Mouse (Mus musculus): ENCODE results near the gene Nek5. TPM values are rescaled to one million over a fixed set of nuclear protein-coding genes. Genes with fewer than 3 reads are reported as not detected.

Nek5 gene
- polyA plus RNA-seq, 1 experiment from 2014 or later, result 0.44 TPM

- 77% methylated on average over 9 of the region's 9 CpGs for WGBS
- Histone ChIP-seq H3K4me2 (no peak overlapping the region), H3K27ac (replicated peaks) (no peak overlapping the region), H3K4me3 (no peak overlapping the region), H3K36me3 (no peaks in the 10 kb centered on the region), H3K9ac (no peak overlapping the region), H3K4me1 (peaks cover 3% of the 10 kb centered on the region), H3K27me3 (replicated peaks) (no peaks in the 10 kb centered on the region), H3K9me3 (no peaks in the 10 kb centered on the region)
- no peak for ATAC-seq (ENCODE audit: extremely low read depth, insufficient number of reproducible peaks, low FRiP score, low TSS enrichment)
These were observed 45.4 kb downstream of the Nek5 start for GRCm38 (mm10) chr8:22079313-22080007.

DNA sequence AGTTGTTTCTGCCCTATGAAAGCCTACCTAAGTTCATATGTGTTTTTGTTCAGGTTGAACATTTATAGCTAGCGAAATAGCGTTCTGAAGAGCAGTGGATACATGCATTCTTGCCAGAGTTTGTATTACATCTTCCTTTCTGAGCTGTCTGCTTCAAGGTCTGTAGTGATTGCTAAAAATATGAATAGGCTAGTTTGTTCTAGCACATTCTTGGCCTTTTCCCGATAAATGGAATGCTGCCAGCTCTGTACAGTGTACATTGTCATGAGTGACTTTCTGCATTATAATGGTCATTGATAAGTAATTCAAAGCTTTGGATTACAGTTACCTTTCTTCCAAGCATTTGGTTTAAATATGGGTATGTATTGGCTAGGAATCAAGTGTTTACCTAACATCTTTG is 63.7 kb downstream of the Nek5 start:
- H3K36me3 ChIP-seq, result peaks cover 42% of the 10 kb centered on the region
- peak overlapping the region; percentile 83 for H3K9ac ChIP-seq
- H3K4me2 ChIP-seq, result peak overlapping the region; percentile 84
- WGBS, result 2% methylated on average over 3 of the region's 3 CpGs
- H3K27me3 ChIP-seq (replicated peaks), result peaks cover 27% of the 10 kb centered on the region
- H3K9me3 ChIP-seq, result no peaks in the 10 kb centered on the region
- H3K4me3 ChIP-seq, result peak overlapping the region; percentile 75
- peaks cover 6% of the 10 kb centered on the region for H3K4me1 ChIP-seq
- no peak for ATAC-seq (ENCODE audit: extremely low read depth, insufficient number of reproducible peaks, low FRiP score, low TSS enrichment)
- no peak overlapping the region for H3K27ac ChIP-seq (replicated peaks)

DNA sequence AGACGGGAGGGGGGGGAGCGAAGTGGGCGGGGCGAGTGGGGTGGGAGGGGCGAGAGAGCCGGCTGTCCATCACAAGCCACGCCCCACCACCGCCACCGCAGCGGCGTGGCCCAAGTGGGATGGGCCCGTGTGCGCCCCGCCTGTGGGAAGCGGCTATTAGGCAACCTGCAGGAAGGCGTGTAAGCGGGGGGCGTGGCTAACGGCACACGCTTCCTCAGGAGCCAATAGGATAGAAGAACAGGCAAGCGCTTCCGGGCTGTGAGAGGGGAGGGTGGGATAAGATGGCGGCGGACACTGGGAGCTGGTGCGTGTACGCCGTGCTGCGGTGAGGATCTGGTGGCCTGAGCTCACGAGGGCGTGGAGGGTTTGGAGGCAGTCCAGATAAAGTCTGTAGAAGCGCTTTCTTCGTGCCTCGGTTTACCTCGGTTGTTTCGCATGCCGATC is 64.4 kb downstream of the Nek5 start, which contains the start of gene Alg11:
Alg11 (plus strand) TSS at position 276 of the 444 bp plus-strand sequence.
- Histone ChIP-seq H3K9ac (peak within 1 kb of the TSS; percentile 83), H3K36me3 (peaks cover 35% of the 10 kb centered on the region), H3K4me2 (peak within 1 kb of the TSS; percentile 84), H3K4me3 (peak within 1 kb of the TSS; percentile 75), H3K9me3 (no peaks in the 10 kb centered on the region), H3K27me3 (replicated peaks) (peaks cover 27% of the 10 kb centered on the region), H3K4me1 (peaks cover 6% of the 10 kb centered on the region), H3K27ac (replicated peaks) (peak within 1 kb of the TSS; percentile 40; the same call in 1 of the 2 replicates)
- under 1% methylated on average over 32 of the region's 36 CpGs for WGBS
- peak; percentile 100 for ATAC-seq (ENCODE audit: extremely low read depth, insufficient number of reproducible peaks, low FRiP score, low TSS enrichment)

DNA sequence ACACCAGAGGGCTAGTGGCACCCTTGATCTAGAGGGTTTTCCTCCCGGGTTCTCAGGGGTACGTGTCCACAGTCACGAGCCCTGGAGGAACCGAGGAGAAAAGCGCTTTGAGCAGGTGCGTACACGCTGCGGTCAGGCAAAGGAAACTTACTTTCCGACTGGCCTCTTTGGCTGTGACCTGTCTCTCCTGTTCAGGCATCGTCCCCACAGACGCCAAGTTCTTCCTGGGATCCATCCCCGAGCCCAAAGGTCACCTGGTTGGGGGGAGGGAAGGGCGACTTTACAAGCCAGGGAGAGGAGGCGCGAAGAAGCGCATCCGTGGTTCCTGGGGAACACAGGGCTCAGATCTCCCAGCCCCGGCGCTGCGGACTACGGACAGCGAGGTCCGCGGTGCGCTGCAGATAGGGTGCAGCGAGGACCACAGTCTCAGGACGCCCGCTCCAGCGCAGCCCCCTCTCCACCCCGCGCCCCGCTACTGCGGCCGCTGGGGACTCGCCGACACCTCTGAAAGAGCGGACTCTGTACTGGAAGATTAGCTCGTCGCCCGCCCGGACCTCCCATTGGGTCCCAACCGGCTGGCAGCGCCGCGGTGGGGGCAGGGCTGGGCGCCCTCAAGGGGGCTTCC is 64.9 kb downstream of the Nek5 start, which contains the start of gene Atp7b:
Atp7b (minus strand) TSS at position 485 of the 625 bp plus-strand sequence.
- Histone ChIP-seq H3K27ac (replicated peaks) (peak within 1 kb of the TSS; percentile 40; the same call in 1 of the 2 replicates), H3K4me2 (peak within 1 kb of the TSS; percentile 84), H3K4me3 (peak within 1 kb of the TSS; percentile 75), H3K9ac (peak within 1 kb of the TSS; percentile 83), H3K36me3 (peaks cover 30% of the 10 kb centered on the region), H3K9me3 (no peaks in the 10 kb centered on the region), H3K27me3 (replicated peaks) (peaks cover 27% of the 10 kb centered on the region), H3K4me1 (peaks cover 6% of the 10 kb centered on the region)
- ATAC-seq (ENCODE audit: extremely low read depth, insufficient number of reproducible peaks, low FRiP score, low TSS enrichment), result peak; percentile 82; the same call in 1 of the 2 replicates
- under 1% methylated on average over 40 of the region's 46 CpGs for WGBS

DNA sequence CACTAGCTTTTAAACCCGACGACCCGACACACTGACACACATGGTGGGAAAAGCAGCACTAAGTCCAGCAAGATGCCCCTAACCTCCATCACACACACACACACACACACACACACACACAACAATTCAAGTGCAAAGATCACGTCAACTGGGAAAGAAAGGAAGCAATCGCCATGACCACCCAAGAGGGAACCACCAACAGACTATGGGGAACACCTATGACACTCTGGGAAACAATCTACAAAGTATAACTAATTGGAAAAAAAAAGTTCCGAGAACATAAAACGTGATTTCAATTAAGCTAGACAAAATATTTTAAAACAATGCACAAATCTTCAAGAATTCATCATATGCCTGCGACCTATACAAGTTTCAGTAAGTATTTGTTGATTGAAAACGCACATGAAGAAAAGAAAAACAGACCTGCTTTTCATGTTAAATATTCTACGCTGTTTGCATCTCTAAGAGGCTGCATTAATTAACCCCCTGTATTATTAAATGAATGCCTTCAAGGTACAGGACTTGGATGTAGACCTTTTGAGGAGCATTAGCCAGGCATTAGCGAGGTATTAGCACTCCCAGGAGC is 65.6 kb downstream of the Nek5 start:
- Histone ChIP-seq H3K4me2 (peak overlapping the region; percentile 84), H3K9ac (peak overlapping the region; percentile 79), H3K9me3 (no peaks in the 10 kb centered on the region), H3K27ac (replicated peaks) (no peak overlapping the region), H3K4me3 (peak overlapping the region; percentile 75), H3K36me3 (peaks cover 23% of the 10 kb centered on the region), H3K4me1 (peaks cover 11% of the 10 kb centered on the region), H3K27me3 (replicated peaks) (peaks cover 27% of the 10 kb centered on the region)
- no peak for ATAC-seq (ENCODE audit: extremely low read depth, insufficient number of reproducible peaks, low FRiP score, low TSS enrichment)
- 49% methylated on average over 11 of the region's 11 CpGs for WGBS

GRCm38 (mm10) chr8:22058368-22058767 is 66.5 kb downstream of the Nek5 start:
- peaks cover 27% of the 10 kb centered on the region for H3K27me3 ChIP-seq (replicated peaks)
- no peaks in the 10 kb centered on the region for H3K9me3 ChIP-seq
- no peak overlapping the region for H3K4me3 ChIP-seq
- WGBS, result 56% methylated on average over 9 of the region's 9 CpGs
- H3K4me1 ChIP-seq, result peaks cover 11% of the 10 kb centered on the region
- peaks cover 15% of the 10 kb centered on the region for H3K36me3 ChIP-seq
- H3K9ac ChIP-seq, result no peak overlapping the region
- no peak for ATAC-seq (ENCODE audit: extremely low read depth, insufficient number of reproducible peaks, low FRiP score, low TSS enrichment)
- H3K27ac ChIP-seq (replicated peaks), result no peak overlapping the region
- H3K4me2 ChIP-seq, result peak overlapping the region; percentile 22; the same call in 1 of the 2 replicates

DNA sequence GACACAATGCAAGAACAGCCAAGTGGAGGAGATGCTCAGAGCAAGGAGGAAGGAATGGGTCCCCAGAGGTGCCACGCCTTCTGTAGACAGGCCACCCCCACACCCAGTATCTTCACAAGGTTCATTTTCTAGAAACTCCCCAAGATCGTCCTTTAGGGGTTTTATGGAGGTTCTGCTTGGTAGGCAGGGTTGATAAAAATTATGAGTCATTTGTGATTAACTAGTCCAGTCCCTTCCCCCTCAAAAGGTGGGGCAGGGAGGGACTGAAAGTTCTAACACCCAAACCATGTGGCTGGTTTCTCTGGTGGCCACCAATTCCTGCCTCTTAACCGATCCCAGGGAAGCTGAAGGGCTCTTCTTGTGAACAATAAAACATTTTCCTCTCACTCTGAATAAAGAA is 68.0 kb downstream of the Nek5 start:
- Histone ChIP-seq H3K4me1 (peaks cover 11% of the 10 kb centered on the region), H3K27ac (replicated peaks) (no peak overlapping the region), H3K4me3 (no peak overlapping the region), H3K27me3 (replicated peaks) (peaks cover 27% of the 10 kb centered on the region), H3K9me3 (no peaks in the 10 kb centered on the region), H3K9ac (no peak overlapping the region), H3K36me3 (peaks cover under 1% of the 10 kb centered on the region; the same call in 1 of the 2 replicates), H3K4me2 (no peak overlapping the region)
- WGBS, result 80% methylated on average over 3 of the region's 3 CpGs
- ATAC-seq (ENCODE audit: extremely low read depth, insufficient number of reproducible peaks, low FRiP score, low TSS enrichment), result no peak

- no peak overlapping the region for H3K4me3 ChIP-seq
- ATAC-seq (ENCODE audit: extremely low read depth, insufficient number of reproducible peaks, low FRiP score, low TSS enrichment), result no peak
- H3K27ac ChIP-seq (replicated peaks), result no peak overlapping the region
- H3K4me1 ChIP-seq, result peaks cover 4% of the 10 kb centered on the region; the same call in 1 of the 2 replicates
- peaks cover 27% of the 10 kb centered on the region for H3K27me3 ChIP-seq (replicated peaks)
- WGBS, result 84% methylated on average over 2 of the region's 2 CpGs
- no peak overlapping the region for H3K9ac ChIP-seq
- no peaks in the 10 kb centered on the region for H3K36me3 ChIP-seq
- H3K9me3 ChIP-seq, result no peaks in the 10 kb centered on the region
- H3K4me2 ChIP-seq, result no peak overlapping the region
These were observed 69.4 kb downstream of the Nek5 start for GRCm38 (mm10) chr8:22055492-22055877.

GRCm38 (mm10) chr8:22054674-22055491 is 70.0 kb downstream of the Nek5 start:
- H3K27ac ChIP-seq (replicated peaks), result no peak overlapping the region
- 60% methylated on average over 12 of the region's 12 CpGs for WGBS
- H3K9ac ChIP-seq, result no peak overlapping the region
- no peak overlapping the region for H3K4me2 ChIP-seq
- H3K36me3 ChIP-seq, result no peaks in the 10 kb centered on the region
- ATAC-seq (ENCODE audit: extremely low read depth, insufficient number of reproducible peaks, low FRiP score, low TSS enrichment), result no peak
- H3K4me3 ChIP-seq, result no peak overlapping the region
- no peaks in the 10 kb centered on the region for H3K9me3 ChIP-seq
- H3K4me1 ChIP-seq, result peaks cover 4% of the 10 kb centered on the region; the same call in 1 of the 2 replicates
- peaks cover 26% of the 10 kb centered on the region for H3K27me3 ChIP-seq (replicated peaks)

DNA sequence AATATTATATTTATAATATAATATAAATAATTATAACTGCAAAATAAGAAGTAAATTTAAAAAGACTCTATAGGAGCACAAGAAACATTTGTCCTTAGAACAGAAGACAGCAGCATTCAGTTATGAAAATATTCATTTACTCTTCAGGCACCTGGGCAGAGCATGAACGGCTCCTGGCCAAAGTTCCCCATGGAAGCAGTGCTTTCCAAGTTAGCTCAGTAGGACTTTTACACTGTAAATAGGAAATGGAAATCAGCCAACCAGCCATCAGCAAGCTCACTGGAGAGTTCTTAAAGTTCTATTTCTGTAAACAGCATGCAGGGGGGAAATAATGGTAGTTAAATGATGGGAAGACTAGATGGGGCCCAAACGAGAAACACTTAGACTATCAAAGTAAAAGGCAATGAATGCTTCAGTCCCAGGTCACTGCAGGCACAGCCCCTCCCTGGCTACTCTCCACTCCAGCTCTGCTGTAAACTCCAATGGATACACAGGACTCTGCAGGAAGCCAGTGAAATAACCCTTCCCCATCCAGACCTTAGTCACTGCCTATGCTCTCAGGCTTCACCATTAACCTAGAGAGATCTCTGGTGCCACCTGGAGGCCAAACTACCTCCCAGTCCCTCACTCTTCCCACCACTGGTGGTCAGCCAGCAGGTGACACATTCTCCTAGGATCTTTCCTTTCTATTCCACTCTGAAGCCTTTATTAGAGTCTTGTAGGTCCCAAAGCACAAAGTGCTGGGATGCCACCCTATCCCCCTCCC is 77.0 kb downstream of the Nek5 start:
- Histone ChIP-seq H3K36me3 (no peaks in the 10 kb centered on the region), H3K4me3 (no peak overlapping the region), H3K9ac (no peak overlapping the region), H3K27ac (replicated peaks) (no peak overlapping the region), H3K9me3 (no peaks in the 10 kb centered on the region), H3K4me2 (no peak overlapping the region), H3K27me3 (replicated peaks) (no peaks in the 10 kb centered on the region), H3K4me1 (0 out of 2 replicates have a peak, but pooled peaks cover 7% of the 10 kb centered on the region)
- no peak for ATAC-seq (ENCODE audit: extremely low read depth, insufficient number of reproducible peaks, low FRiP score, low TSS enrichment)
- 73% methylated on average over 2 of the region's 2 CpGs for WGBS
